Mouse (Mus musculus): ENCODE measurements around the gene Actl6a. TPM values are rescaled to one million over a fixed set of nuclear protein-coding genes. Genes with fewer than 3 reads are reported as not detected.

Gene Actl6a
- polyA plus RNA-seq, 1 experiment from 2014 or later: 75.5 TPM

DNA sequence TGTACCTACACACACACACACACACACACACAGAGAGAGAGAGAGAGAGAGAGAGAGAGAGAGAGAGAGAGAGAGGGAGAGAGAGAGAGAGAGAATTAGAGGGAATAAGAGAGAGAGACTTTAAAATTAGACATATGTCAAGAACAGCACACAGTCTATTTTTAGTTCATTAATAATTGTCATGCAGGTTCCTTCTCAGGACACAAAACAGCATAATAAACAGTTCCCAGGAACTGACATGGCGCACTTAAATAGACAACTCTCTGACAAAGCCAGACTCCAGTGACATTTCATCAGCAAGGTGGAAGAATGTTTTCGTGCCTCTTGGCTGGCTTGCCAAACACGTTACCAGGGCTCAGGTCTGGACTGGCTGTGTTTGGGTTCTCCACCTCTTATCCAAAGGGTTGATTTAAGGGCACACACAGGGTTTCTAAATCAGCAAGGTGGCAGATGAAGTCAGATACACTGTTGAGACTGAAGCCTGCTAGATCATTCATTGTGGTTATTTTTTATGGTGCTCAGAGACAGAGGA is 48.4 kb downstream of the Actl6a start:
- H3K27ac ChIP-seq (replicated peaks): no peak overlapping the region
- 80% methylated on average over 3 of the region's 3 CpGs for WGBS (ENCODE audit: insufficient replicate concordance)
- no peak overlapping the region for H3K4me3 ChIP-seq (replicated peaks)
- H3K4me2 ChIP-seq: no peak overlapping the region
- no peak for ATAC-seq (ENCODE audit: insufficient read depth)
- H3K4me1 ChIP-seq (replicated peaks): no peaks in the 10 kb centered on the region
- H3K36me3 ChIP-seq (replicated peaks): peaks cover 48% of the 10 kb centered on the region
- no peaks in the 10 kb centered on the region for H3K9me3 ChIP-seq (replicated peaks)
- H3K27me3 ChIP-seq: no peaks in the 10 kb centered on the region
- H3K9ac ChIP-seq: no peak overlapping the region

DNA sequence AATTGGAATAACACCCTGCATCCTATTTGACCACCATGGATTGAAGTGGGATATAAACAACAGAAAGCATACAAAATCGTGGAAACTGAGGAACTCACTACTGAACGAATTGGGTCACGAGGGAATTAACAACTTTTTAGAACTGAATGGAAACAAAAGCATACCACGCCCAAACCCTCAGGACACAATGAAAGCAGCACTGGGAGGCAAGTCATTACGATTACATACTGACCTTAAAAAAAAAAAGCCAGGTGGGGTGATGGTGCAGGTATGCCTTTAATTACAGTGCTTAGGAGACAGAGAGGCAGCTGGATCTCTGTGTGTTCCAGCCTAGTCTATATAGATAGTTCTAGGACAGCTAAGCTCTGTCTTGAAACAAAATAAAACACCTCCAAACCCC is 53.1 kb downstream of the Actl6a start:
- Histone ChIP-seq H3K4me3 (replicated peaks) (no peak overlapping the region), H3K36me3 (replicated peaks) (0 out of 2 replicates have a peak, but pooled peaks cover 10% of the 10 kb centered on the region), H3K4me2 (no peak overlapping the region), H3K9ac (no peak overlapping the region), H3K4me1 (replicated peaks) (no peaks in the 10 kb centered on the region), H3K27ac (replicated peaks) (no peak overlapping the region), H3K9me3 (replicated peaks) (no peaks in the 10 kb centered on the region), H3K27me3 (no peaks in the 10 kb centered on the region)
- ATAC-seq (ENCODE audit: insufficient read depth): no peak
- 59% methylated on average over 5 of the region's 5 CpGs for WGBS (ENCODE audit: insufficient replicate concordance)

DNA sequence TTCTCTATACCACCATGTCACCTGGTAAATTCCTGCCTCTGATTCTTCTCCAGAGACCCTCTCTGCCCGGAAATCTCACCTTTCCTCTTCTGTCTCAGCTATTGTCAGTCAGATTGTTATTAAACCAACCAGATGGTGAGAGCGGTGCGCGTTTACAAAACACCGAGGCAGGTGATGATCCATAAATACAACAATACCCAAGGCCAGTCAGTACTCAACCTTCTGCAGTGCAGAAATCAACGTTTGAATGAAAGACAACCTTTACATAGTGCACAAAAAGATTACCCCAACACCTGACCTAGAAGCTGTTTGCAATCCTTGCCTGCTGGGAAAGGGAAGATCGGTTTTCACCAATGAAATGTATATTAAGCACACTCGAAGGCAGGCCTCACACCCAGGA is 56.9 kb downstream of the Actl6a start:
- no peak for ATAC-seq (ENCODE audit: insufficient read depth)
- H3K4me2 ChIP-seq: no peak overlapping the region
- no peak overlapping the region for H3K27ac ChIP-seq (replicated peaks)
- 56% methylated on average over 8 of the region's 8 CpGs for WGBS (ENCODE audit: insufficient replicate concordance)
- H3K4me3 ChIP-seq (replicated peaks): no peak overlapping the region
- no peaks in the 10 kb centered on the region for H3K36me3 ChIP-seq (replicated peaks)
- no peaks in the 10 kb centered on the region for H3K9me3 ChIP-seq (replicated peaks)
- H3K9ac ChIP-seq: no peak overlapping the region
- no peaks in the 10 kb centered on the region for H3K27me3 ChIP-seq
- H3K4me1 ChIP-seq (replicated peaks): no peaks in the 10 kb centered on the region

DNA sequence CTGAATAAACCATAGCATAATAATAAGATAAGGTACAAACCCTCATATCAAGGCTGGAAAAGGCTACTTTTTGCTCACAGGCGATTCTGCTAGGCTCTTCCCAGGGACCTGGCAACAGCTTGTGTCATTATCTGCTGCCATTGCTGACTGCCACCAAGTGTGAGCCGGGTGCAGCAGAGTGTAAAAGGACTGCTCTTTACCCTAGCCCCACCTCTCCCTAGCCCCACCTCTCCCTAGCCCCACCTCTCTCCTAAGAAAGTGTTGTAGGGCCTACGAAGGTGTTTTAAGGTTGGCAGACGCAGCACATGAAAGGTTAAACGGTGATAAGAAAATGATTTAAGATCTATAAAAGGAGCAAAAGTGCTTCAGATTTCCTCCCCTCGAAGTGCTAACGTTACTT is 57.8 kb downstream of the Actl6a start:
- H3K4me2 ChIP-seq: no peak overlapping the region
- no peak overlapping the region for H3K9ac ChIP-seq
- no peaks in the 10 kb centered on the region for H3K4me1 ChIP-seq (replicated peaks)
- H3K9me3 ChIP-seq (replicated peaks): no peaks in the 10 kb centered on the region
- 38% methylated on average over 7 of the region's 7 CpGs for WGBS (ENCODE audit: insufficient replicate concordance)
- H3K4me3 ChIP-seq (replicated peaks): no peak overlapping the region
- H3K27ac ChIP-seq (replicated peaks): no peak overlapping the region
- no peak for ATAC-seq (ENCODE audit: insufficient read depth)
- no peaks in the 10 kb centered on the region for H3K27me3 ChIP-seq
- no peaks in the 10 kb centered on the region for H3K36me3 ChIP-seq (replicated peaks)

DNA sequence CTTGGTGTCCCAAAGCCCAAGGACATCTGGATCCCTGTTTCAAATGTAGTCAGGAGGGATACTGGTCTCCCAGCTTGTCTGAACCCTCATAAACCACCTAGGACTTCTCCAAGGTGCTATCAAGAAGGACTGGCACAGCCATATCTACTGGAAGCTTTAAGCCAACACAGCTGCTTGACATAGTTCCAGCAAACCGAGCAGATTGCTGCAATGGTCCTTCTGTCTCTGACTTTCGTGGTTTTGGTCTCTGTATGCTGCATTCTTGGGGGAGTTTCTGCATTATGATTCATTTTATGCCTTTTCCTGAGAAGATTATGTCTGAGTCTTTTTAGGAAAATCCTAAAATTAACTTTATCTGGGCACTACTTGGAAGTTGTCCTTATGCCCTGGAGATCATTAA is 64.7 kb downstream of the Actl6a start:
- ATAC-seq (ENCODE audit: insufficient read depth): no peak

More for the DNA sequence above, 64.7 kb downstream of the Actl6a start:
- no peaks in the 10 kb centered on the region for H3K4me1 ChIP-seq (replicated peaks)
- H3K27me3 ChIP-seq: no peaks in the 10 kb centered on the region
- H3K4me2 ChIP-seq: no peak overlapping the region
- H3K9ac ChIP-seq: no peak overlapping the region
- no peak overlapping the region for H3K27ac ChIP-seq (replicated peaks)
- WGBS (ENCODE audit: insufficient replicate concordance): 41% methylated on average over 2 of the region's 2 CpGs
- no peaks in the 10 kb centered on the region for H3K9me3 ChIP-seq (replicated peaks)
- H3K36me3 ChIP-seq (replicated peaks): no peaks in the 10 kb centered on the region
- no peak overlapping the region for H3K4me3 ChIP-seq (replicated peaks)

Other genes starting within 250 kb of the Actl6a start
- gene Kcnmb3, start 214.1 kb upstream of the Actl6a start, polyA plus RNA-seq (2015; fragmentation: Nextera tagmentation; extraction: Ambion mirVana): not detected in 2 replicates
- 14.7 and 15.1 TPM in 2 replicates for gene Zfp639, start 196.0 kb upstream of the Actl6a start, polyA plus RNA-seq (2015; fragmentation: Nextera tagmentation; extraction: Ambion mirVana)
- 12.5 and 13.1 TPM in 2 replicates for gene Mfn1, start 176.8 kb upstream of the Actl6a start, polyA plus RNA-seq (2015; fragmentation: Nextera tagmentation; extraction: Ambion mirVana)
- 7.7 and 8.1 TPM in 2 replicates for gene Gnb4, start 89.7 kb upstream of the Actl6a start, polyA plus RNA-seq (2015; fragmentation: Nextera tagmentation; extraction: Ambion mirVana)
- 101 and 124 TPM in 2 replicates for gene Ndufb5, start 30.7 kb downstream of the Actl6a start, polyA plus RNA-seq (2015; fragmentation: Nextera tagmentation; extraction: Ambion mirVana)
- gene Mrpl47, start 31.3 kb downstream of the Actl6a start, polyA plus RNA-seq (2015; fragmentation: Nextera tagmentation; extraction: Ambion mirVana): 12.6 and 15.2 TPM in 2 replicates
- gene Usp13, start 111.2 kb downstream of the Actl6a start, polyA plus RNA-seq (2015; fragmentation: Nextera tagmentation; extraction: Ambion mirVana): 0.16 and 0.32 TPM in 2 replicates